Mouse (Mus musculus): ENCODE data around the gene Grk1.

Grk1 gene

DNA sequence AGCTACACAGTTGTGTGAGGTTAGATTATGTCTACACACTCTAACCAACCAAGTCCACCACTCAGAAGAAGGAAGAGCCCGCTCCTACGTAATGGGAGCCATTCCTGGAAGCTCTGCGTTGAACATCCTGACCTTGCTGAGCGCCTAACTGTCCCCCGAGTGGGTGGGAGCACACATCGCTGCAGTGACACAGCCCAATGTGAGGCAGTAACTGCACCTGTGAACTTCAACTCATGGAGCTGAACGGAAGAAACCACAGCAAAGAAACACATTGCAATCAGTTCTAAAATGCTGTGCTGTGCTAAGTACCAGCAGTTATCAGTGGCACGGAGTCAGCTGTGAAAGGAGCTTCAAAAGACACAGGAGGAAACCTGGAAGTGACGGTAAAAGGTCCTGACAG lies 23.3 kb downstream of the Grk1 start:
- no peak for DNase-seq (ENCODE audit: low read depth in 2 of 2, low spot score in 2 of 2)

DNA sequence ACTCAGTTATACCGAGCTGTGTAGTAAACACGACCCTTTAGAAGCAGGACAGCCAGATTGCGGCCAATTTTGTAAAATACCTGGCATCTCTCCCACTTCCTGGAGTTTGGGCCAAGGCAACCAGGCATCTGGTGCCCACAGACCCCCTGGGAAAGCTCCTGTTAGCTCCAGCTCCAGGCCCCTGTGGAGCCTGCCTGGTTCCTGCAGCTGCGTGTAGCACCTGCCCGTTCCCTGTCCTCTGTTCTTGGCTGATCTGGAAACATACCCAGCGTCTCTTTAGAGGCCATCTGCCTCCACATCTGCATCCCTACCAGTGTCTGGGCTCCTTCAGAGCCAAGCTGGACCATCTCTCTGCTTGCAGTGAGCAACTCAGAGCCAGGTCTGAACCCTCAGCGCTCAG lies 25.5 kb downstream of the Grk1 start:
- DNase-seq (ENCODE audit: low read depth in 2 of 2, low spot score in 2 of 2): no peak

DNA sequence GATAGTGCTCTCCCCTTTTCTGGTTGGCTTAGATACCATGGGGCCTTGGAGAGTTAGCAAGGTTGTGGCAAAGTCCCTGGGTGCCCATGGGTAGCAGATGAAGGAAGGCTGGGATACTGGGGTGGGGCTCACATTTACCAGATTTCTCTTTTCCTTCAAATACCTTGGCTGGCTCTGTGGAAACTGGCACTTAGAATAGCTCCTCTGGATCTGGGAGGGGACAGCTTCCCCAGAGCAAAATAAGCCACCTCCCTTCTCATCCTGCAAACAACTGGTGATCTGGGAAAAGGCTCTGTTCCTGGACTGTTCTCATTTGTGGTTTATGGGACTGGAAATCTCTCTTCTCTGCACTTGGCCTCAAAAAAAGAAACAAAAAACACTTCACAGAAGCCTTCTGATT lies 26.0 kb downstream of the Grk1 start:
- no peak for DNase-seq (ENCODE audit: low read depth in 2 of 2, low spot score in 2 of 2)

DNA sequence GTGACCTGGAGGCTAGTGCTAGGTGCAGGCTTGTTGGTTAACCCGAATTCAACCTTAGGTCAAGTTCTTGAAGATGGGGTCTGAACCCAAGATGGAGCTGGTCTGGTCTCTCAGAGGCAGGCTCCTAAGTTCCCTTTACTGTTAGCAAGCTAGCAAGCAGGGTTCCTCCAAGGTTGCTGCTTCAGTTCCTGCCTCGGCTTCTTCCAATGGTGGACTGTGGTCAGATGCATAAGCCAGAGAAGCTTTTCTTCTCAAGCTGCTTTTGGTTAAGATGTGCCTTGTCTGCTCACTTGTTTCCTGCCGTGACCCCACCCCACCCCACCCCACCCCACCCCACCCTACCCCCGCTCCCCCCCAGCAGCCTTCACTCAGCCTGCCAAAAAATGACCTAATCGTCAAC lies 28.2 kb downstream of the Grk1 start:
- no peak for DNase-seq (ENCODE audit: low read depth in 2 of 2, low spot score in 2 of 2)

DNA sequence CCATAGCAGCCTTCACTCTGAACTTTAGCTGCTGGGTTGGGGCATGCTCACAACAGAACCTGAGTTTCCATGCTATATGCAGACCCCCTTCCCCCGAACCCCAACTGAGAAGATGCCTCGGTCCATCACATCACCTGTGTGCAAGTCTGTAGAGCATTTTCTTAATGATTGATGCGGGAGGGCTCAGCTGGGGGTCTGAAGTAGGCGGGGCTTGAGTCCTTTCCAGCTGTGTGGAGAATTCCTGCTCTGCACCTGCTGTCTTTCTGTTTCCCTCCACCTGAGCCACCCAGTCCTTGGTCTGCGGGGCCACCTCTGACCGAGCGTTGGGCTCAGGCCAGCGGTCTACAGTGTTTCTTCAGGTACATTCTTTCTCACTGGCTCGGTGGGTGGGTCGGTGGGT lies 30.0 kb downstream of the Grk1 start, which contains the start of gene Tmem255b:
Tmem255b (plus strand) TSS at position 301 of the 400 bp plus-strand sequence.
- DNase-seq (ENCODE audit: low read depth in 2 of 2, low spot score in 2 of 2): no peak

DNA sequence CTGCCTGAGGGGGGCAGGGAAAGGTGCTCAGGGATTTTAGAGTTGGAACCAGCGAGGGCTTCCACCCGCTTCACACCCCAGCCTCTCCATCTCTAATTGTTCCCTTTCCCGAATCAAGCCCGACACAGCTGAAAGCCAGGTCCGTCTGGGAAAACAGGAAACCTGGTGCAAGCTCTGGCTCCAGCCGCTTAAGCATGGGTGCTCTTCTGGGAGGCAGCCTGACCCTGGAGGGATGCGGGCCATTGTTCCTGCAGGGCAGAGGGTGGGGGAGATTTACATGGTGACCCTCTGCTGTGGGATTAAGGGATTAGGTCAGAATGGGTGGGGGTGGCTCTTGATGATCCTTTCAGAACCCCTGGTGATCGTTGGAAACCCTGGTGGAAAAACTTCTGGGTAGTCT lies 31.2 kb downstream of the Grk1 start:
- DNase-seq (ENCODE audit: low read depth in 2 of 2, low spot score in 2 of 2): no peak

DNA sequence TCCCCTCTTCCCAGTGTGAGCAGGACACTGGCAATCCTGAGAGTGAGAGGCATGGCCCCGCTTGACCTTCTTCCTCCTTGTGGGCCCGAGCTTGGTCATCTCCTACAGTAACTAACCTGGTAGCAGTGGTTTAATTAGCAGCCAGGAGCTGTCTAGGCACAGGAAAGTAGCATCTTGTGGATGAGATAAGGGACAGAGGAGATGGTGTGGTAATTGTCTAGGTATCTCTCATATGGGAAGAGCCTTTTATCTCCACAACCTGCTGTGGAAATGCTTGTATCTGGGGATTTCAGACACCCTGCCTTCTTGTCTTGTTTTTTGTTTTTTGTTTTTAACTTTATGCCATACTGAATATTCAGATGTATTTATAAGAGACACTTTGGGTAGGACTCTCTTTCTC lies 32.6 kb downstream of the Grk1 start:
- no peak for DNase-seq (ENCODE audit: low read depth in 2 of 2, low spot score in 2 of 2)

DNA sequence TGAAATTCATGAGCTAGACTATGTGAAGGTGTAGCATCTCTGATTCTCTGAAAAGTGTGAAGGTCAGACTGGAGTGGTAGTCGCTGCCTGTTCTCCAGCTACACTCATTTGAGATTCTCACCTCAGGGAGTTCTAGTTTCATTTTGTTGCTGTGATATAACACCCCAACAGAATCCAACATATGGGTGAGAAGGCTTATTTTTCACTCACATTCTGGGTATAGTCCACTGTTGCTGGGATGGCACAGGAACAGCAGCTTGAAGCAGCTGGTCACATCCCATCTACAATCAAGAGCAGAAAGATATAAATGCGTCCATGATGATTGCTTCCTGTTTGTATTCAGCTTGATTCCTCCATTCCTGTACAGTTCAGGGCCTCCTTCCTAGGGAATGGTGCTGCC lies 37.3 kb downstream of the Grk1 start:
- no peak for DNase-seq (ENCODE audit: low read depth in 2 of 2, low spot score in 2 of 2)

DNA sequence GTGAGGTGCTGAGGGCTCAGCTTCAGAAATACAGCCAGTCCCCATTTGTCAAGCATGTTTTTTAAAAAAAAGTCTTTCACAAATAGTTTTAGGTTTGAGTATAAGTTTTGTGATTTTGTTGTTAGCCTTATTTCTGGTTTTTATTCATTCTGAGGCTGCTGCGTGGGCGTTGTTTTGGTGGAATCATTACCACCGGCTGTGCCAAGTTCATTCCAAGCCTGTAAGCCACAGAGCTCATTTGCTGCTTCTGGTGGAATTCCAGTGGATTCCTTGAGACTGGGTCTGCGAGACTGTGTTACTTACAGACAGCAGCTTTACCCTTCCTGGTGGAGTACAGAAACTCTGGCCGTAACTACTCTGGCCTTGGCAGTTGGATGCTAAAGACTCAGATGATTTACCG lies 41.6 kb downstream of the Grk1 start:
- DNase-seq (ENCODE audit: low read depth in 2 of 2, low spot score in 2 of 2): no peak

DNA sequence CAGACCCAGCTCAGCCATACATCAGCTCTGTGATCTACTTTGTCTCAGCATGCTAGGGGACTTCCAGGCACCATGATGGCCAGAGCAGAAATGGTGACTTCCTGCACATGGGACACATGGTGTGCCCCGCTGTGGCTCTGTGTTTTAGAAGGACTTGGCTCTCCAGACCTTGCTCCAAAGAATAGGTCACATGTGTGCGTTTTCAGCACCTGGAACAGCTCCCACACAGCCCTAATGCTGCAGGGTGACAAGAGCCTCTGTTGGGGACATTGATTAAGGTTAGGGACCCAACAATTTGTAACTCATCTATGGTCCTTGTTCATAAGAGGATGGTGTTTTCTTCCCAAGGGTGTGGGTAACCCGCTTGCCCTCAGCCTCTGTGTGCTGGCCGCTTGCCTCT lies 43.3 kb downstream of the Grk1 start:
- no peak for DNase-seq (ENCODE audit: low read depth in 2 of 2, low spot score in 2 of 2)

DNA sequence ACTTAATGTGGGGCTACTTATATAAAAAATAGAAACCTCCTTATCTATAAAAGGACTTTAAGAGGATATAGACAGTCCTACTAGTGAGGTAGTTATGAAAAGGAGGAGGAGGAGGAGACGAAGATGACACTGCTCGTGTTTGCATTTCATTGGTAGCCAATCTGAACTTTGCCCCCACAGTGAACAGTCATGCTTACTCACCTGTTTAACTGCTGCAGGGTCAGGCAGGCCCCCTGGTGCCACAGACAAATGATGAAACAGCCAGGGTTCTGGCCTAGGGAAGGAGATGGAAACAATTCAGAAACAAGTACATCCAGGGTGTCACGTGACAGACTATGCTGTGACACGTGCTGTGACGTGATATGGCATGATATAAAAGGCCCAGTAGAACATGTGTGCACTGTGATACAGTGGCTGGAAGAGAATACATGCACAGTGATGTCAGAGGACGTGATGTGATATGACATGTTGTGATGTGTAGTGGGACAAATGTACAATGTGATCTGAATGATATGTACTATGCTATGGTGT lies 46.9 kb downstream of the Grk1 start:
- no peak for DNase-seq (ENCODE audit: low read depth in 2 of 2, low spot score in 2 of 2)

DNA sequence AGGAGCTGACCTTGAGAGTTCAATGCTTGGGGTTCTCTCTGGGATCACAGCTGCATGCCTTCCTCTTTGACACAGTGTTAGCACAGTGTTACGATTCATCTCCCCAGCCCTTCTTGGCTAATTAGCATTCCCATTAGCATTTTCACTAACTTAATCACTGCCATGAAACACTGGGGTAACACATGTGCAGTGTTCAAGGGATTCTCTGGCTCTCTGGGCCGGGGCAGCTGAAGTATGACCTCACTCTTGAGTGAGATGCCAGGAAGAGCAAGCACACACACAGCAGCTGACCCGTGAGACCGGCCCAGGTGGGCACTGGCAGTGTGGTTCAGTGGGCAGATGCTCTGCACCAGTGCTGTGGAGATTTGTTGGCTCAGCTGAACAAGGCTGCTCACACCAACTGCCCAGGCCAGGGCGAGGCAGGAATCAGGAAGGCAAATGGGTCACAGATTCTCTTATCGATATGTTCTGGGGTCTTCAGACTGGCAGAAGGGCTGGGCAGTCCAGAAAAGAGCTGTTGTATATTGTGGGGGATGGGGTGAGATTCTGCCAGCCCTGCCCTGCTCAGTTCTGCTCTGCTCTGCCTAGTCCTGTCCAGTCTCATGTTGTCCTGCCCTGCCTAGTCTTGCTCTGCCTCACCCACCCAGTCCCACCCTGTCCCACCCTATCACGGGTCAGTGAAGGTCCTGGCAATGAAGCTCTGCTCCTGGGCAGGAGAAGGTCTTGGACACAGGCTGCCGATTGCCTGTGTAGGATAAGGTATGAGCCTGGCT lies 49.6 kb downstream of the Grk1 start:
- DNase-seq (ENCODE audit: low read depth in 2 of 2, low spot score in 2 of 2): no peak

DNA sequence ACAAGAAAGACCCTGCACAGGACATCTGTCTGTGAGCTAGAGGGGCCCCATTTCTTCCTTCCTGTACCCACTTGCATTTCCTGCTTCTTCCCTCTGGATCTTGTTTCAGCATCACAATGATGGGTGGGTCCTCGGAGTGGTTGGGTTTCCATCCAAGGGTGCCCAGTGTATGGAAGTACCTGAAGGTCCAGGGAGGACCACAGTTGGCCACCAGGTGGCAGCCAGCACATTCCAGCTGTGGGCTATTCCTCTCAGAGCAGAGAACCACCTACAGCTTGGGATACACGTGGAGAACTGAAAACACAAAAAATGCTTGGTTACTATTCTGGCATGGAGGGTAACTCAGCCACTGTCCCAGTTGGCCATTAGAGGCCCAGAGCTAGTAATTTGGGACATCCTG lies 50.4 kb downstream of the Grk1 start:
- peak in 1 of 2 experiments; percentile 4 for DNase-seq (ENCODE audit: low read depth in 2 of 2, low spot score in 2 of 2)

DNA sequence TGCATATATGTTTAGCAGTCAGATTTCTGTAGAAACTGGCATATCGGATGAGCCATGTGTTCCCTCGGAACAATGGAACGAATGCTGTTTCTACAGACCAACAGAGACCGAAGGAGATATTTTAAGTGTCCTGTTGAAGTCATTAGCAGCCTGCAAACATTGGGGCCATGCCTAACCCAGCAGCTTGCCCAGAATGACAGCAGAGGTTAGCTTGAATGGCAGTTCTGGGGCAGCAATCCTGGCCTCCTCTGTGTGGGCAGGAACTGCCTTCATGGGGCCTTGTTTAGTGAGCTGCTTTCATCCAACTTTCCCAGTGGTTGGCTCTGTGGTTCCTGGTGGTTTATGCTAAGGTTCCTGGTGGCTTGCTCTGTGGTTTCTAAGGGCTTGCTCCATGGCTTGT lies 54.5 kb downstream of the Grk1 start:
- DNase-seq (ENCODE audit: low read depth in 2 of 2, low spot score in 2 of 2): no peak

DNA sequence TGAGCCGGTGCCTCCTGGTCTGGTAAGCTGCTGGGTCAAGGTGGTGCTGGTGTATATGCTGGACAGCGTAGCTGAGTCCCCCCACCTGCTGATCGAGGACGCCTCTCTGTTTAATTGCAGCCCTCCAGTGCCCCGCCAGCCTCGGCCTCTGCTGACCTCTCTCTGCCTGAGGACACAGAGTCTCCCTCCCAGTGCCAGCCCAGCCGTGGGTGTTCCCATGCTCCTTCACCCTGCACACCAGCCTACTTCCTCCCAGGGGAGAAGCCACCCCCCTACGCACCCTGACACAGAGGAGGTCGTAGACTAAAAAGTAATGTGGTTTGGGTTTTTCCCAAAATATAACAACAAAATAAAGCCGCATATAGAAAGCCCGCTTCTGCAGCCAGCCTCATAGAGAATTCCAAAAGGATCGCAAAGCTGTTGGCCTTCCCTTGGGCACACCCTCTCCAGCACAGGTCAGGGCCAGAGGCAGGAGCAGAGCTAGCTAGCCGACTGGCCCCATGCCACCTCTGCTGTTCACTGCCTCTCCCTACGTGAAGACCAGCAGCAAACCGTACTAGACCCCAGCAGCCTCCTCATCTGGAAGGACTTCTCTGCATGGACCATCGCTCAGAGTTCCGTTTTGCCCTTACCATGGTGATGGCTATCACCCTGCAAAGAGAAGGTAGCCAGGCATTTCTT lies 56.3 kb downstream of the Grk1 start:
- DNase-seq (ENCODE audit: low read depth in 2 of 2, low spot score in 2 of 2): no peak

DNA sequence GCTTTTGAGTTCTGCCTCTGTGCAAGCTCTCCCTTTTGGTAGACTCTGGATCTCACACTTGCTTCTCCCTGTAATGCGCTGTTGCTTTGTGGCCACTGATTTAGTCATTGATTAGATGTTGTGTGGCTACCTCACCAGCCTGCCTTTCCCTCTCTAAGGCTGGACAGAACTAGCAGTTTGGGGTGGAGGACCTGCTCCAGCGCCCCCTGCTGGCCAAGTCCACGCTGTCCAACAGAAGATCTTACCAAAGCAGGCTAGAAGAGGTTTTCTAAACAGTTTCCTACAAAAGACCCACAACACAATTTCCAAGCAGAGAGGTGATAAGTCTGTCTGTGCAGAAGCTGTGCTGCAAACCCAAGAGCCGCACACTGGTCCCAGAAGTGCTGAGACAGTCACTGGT lies 57.0 kb downstream of the Grk1 start:
- DNase-seq (ENCODE audit: low read depth in 2 of 2, low spot score in 2 of 2): peak; percentile 38 to 48

DNA sequence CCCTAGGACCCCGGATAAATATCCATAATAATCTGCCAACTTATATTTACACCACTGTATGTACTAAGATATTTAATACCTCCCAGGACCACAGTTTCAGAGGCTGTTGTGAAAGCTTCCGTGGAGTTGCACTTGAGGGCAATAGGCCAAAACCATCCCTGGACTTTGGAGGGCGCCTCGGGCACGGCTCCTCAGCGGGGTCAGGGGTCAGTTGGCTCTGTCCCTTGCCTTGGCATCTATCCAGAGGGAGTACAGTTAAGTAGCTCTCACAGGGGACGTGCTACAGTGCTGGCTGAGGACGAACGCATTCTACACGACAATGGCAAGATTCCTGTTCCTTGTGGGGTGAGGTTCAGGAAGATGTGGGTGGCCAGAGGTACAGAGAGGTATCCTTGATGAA lies 57.5 kb downstream of the Grk1 start:
- no peak for DNase-seq (ENCODE audit: low read depth in 2 of 2, low spot score in 2 of 2)

DNA sequence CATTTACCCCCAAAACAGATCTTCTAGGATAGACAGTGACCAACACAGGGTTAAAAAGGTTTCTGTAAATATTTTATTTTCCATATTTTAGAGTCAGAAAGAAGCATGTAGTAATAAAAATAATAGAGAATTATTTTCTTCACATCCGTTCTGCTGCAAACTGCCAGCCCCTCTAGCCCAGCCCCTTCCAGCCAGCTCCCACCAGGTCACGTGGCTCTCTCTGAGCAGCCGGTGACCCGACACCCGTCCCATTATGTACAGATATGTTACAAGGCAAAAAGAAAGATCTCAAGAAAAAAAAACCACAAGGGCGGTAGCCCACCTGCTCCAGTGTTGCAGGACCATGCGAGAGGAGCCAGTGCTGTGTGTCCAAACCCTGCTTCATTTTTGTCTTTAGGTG lies 60.4 kb downstream of the Grk1 start:
- no peak for DNase-seq (ENCODE audit: low read depth in 2 of 2, low spot score in 2 of 2)

DNA sequence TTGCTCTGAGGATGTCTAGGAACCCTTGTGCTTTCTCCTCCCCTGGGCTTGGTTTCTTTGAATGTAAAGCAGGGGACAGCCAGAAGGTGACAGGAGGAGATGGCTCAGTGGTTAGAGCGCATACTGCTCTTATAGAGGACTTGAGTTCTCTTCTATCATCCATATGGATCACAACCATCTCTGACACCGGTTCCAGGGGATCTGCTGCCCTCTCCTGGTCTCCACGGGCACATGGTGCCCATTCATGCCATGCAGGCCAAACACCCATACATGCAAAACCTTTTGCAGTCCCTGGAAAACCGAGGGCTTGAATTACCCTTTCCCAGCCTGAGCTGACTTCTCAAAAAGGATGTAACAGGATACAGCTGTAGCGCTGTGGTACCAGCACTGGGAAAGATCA lies 62.1 kb downstream of the Grk1 start:
- no peak for DNase-seq (ENCODE audit: low read depth in 2 of 2, low spot score in 2 of 2)

DNA sequence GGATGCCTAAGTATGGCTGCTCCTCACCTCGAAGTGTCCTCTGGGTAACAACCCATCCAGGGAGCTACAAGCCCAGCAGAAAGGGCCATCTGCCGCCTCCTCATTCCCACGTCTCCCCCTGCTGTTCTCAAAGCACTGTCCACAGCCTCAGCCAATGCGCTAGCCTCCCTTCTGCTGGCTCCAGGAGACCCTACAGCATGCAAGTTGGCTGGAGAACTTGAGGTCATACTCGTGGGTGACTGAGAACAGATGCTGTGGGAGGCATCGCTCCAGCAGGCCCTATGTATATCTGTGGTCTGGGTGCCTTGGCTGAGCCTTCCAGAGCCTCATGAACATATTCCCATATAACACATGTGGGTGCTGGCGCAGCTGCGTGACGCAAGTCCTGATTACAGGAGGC lies 63.9 kb downstream of the Grk1 start:
- no peak for DNase-seq (ENCODE audit: low read depth in 2 of 2, low spot score in 2 of 2)

DNA sequence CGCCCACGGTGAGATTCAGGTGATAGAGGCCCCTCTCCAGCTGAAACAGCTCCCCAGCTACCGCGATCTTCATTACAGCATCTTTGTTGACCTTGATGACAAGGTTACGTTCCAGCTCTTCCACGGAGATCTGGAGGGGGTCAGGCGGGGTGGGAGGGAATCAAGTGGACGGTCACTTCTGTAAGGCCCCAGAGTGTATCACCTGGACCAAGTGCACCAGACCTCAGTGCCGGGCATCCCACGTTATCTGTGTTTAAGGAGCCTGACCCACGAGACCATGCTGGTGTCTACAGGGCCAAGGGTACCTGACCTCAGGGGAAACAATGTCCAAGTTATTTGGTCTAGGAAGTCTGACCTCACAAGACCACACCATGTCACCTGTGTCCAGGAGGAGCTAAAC lies 66.6 kb downstream of the Grk1 start:
- DNase-seq (ENCODE audit: low read depth in 2 of 2, low spot score in 2 of 2): no peak
